In genomic region chr6:126736996-126737395, GRCm38 (mm10) we compare ENCODE assay signal across 14 mouse cellular contexts. TPM values are rescaled to one million over a fixed set of nuclear protein-coding genes. Genes with fewer than 3 reads are reported as not detected.
DNase-seq lines count a peak whose midpoint lies in the region; ATAC-seq lines count a peak whose summit lies in the region.
"Had no signal": no experiment of that assay in that cellular context is flagged by ENCODE, and none has a peak within 500 bp of the region (broad histone marks: within the 10 kb centered on the region; RNA-seq: fewer than 3 reads in every experiment).

No protein-coding gene starts in this region.

- peak; percentile 29 to 34 for DNase-seq in cerebellum, postnatal 36 days
- no peak for DNase-seq in cerebellum, adult 11 months
- no peak for DNase-seq in midbrain, embryonic 10.5 days (ENCODE audit: low spot score)
- peak; percentile 61 to 66 for DNase-seq in kidney, postnatal 25 days
- DNase-seq in testis, postnatal 14 days (ENCODE audit: low spot score): no peak
- DNase-seq: lung, postnatal 10 days had no signal

- peak overlapping the region; percentile 27 for H3K4me2 ChIP-seq in hindbrain, embryonic 15.5 days
- H3K4me2 ChIP-seq in hindbrain, embryonic 12.5 days (replicated peaks): no peak overlapping the region
- peak overlapping the region; percentile 30; the same call in 1 of the 2 replicates for H3K4me2 ChIP-seq in midbrain, embryonic 16.5 days (ENCODE audit: low read length)
- H3K4me2 ChIP-seq: embryonic facial prominence, embryonic 12.5 days; limb, embryonic 15.5 days; midbrain, embryonic 13.5 days had no signal

- H3K27me3 ChIP-seq in hindbrain, embryonic 15.5 days: peaks cover 3% of the 10 kb centered on the region; the same call in 1 of the 2 replicates
- peaks cover 33% of the 10 kb centered on the region for H3K27me3 ChIP-seq in hindbrain, embryonic 12.5 days
- 0 out of 2 replicates have a peak, but pooled peaks cover 6% of the 10 kb centered on the region for H3K27me3 ChIP-seq in midbrain, embryonic 16.5 days (ENCODE audit: control insufficient read depth, insufficient read depth, low read depth, low read length)
- H3K27me3 ChIP-seq in midbrain, embryonic 10.5 days (ENCODE audit: low read depth, poor library complexity, severe bottlenecking): peaks cover 58% of the 10 kb centered on the region

- H3K4me1 ChIP-seq in hindbrain, embryonic 15.5 days (replicated peaks): peaks cover 70% of the 10 kb centered on the region
- H3K4me1 ChIP-seq in hindbrain, embryonic 12.5 days: peaks cover 32% of the 10 kb centered on the region
- H3K4me1 ChIP-seq in midbrain, embryonic 16.5 days (ENCODE audit: control insufficient read depth, insufficient read depth, low read length): peaks cover 39% of the 10 kb centered on the region
- H3K4me1 ChIP-seq in midbrain, embryonic 10.5 days: peaks cover 23% of the 10 kb centered on the region

- no peak overlapping the region for H3K27ac ChIP-seq in hindbrain, embryonic 15.5 days (replicated peaks)
- no peak overlapping the region for H3K27ac ChIP-seq in hindbrain, embryonic 12.5 days
- H3K27ac ChIP-seq in midbrain, embryonic 16.5 days (ENCODE audit: low read length): no peak overlapping the region
- no peak overlapping the region for H3K27ac ChIP-seq in midbrain, embryonic 10.5 days (replicated peaks)
- H3K27ac ChIP-seq: embryonic facial prominence, embryonic 12.5 days; kidney, postnatal 0 days; limb, embryonic 15.5 days; midbrain, embryonic 13.5 days had no signal

- 61% methylated on average over 4 of the region's 4 CpGs for WGBS in hindbrain, embryonic 15.5 days
- WGBS in hindbrain, embryonic 12.5 days: 78% methylated on average over 4 of the region's 4 CpGs
- WGBS in midbrain, embryonic 16.5 days: 68% methylated on average over 4 of the region's 4 CpGs
- 76% methylated on average over 4 of the region's 4 CpGs for WGBS in midbrain, embryonic 10.5 days

- ATAC-seq in hindbrain, embryonic 15.5 days (ENCODE audit: low FRiP score, low read depth): no peak
- no peak for ATAC-seq in hindbrain, embryonic 12.5 days (ENCODE audit: low FRiP score)
- ATAC-seq in midbrain, embryonic 16.5 days: no peak
- ATAC-seq: CD4-positive, CD25-positive, alpha-beta regulatory T cell, adult 4 months; midbrain, embryonic 13.5 days had no signal

- H3K4me3 ChIP-seq in hindbrain, embryonic 15.5 days: no peak overlapping the region
- no peak overlapping the region for H3K4me3 ChIP-seq in hindbrain, embryonic 12.5 days
- H3K4me3 ChIP-seq in midbrain, embryonic 16.5 days (ENCODE audit: low read depth, low read length): no peak overlapping the region
- H3K4me3 ChIP-seq in midbrain, embryonic 10.5 days: no peak overlapping the region
- H3K4me3 ChIP-seq: embryonic facial prominence, embryonic 12.5 days; limb, embryonic 15.5 days; midbrain, embryonic 13.5 days had no signal

- no peaks in the 10 kb centered on the region for H3K9me3 ChIP-seq in hindbrain, embryonic 15.5 days
- no peaks in the 10 kb centered on the region for H3K9me3 ChIP-seq in hindbrain, embryonic 12.5 days (replicated peaks)
- H3K9me3 ChIP-seq in midbrain, embryonic 16.5 days (replicated peaks; ENCODE audit: control insufficient read depth, low read length, poor library complexity, severe bottlenecking): no peaks in the 10 kb centered on the region
- H3K9me3 ChIP-seq in midbrain, embryonic 10.5 days (replicated peaks): no peaks in the 10 kb centered on the region
- H3K9me3 ChIP-seq: embryonic facial prominence, embryonic 12.5 days; limb, embryonic 15.5 days; midbrain, embryonic 13.5 days had no signal

- H3K9ac ChIP-seq in hindbrain, embryonic 15.5 days: no peak overlapping the region
- no peak overlapping the region for H3K9ac ChIP-seq in hindbrain, embryonic 12.5 days
- H3K9ac ChIP-seq in midbrain, embryonic 16.5 days (ENCODE audit: low read depth, low read length): no peak overlapping the region
- H3K9ac ChIP-seq: embryonic facial prominence, embryonic 12.5 days; limb, embryonic 15.5 days; midbrain, embryonic 13.5 days had no signal

- H3K36me3 ChIP-seq in hindbrain, embryonic 15.5 days: no peaks in the 10 kb centered on the region
- no peaks in the 10 kb centered on the region for H3K36me3 ChIP-seq in hindbrain, embryonic 12.5 days
- peaks cover 3% of the 10 kb centered on the region; the same call in 1 of the 2 replicates for H3K36me3 ChIP-seq in midbrain, embryonic 16.5 days (ENCODE audit: control insufficient read depth, insufficient read depth, low read length)
- no peaks in the 10 kb centered on the region for H3K36me3 ChIP-seq in midbrain, embryonic 10.5 days
- H3K36me3 ChIP-seq: embryonic facial prominence, embryonic 12.5 days; limb, embryonic 15.5 days; midbrain, embryonic 13.5 days had no signal

RNA-seq across cellular contexts. Expression of gene Kcna6, which starts 3.5 kb away (rescaled TPM):
- polyA plus RNA-seq in hindbrain, embryonic 15.5 days (2015; fragmentation: Nextera tagmentation; extraction: Ambion mirVana): 22.3 and 24.4 TPM in 2 replicates
- polyA plus RNA-seq in hindbrain, embryonic 12.5 days (2016; fragmentation: Nextera tagmentation; extraction: Ambion mirVana): 12.5 and 13.5 TPM in 2 replicates
- 22.7 and 28.8 TPM in 2 replicates for polyA plus RNA-seq in midbrain, embryonic 16.5 days (2015; fragmentation: Nextera tagmentation; extraction: Ambion mirVana)
- 3.4 and 4.9 TPM in 2 replicates for polyA plus RNA-seq in midbrain, embryonic 10.5 days (2016; fragmentation: Nextera tagmentation; extraction: Ambion mirVana)
- polyA plus RNA-seq: CD4-positive, CD25-positive, alpha-beta regulatory T cell, adult 4 months had no signal

Comparison
In these comparisons a context has a peak if more than half of its experiments do, and no peak if none do; other contexts are left out.
1. DNase-seq: peak in cerebellum, postnatal 36 days (2 of 2) and kidney, postnatal 25 days (2 of 2); none in cerebellum, adult 11 months (single experiment), midbrain, embryonic 10.5 days (single experiment) and testis, postnatal 14 days (single experiment).